Mouse (Mus musculus): ENCODE measurements at regions not wholly inside any gene's neighbourhood (a gene's known extent, or its start where the extent isn't known, plus 50 kb on each side); places are given as distances from the start of the nearest gene placed in this dataset.
"Not testable (repeated sequence)": the region's sequence is repeated elsewhere in the genome, so short reads cannot be mapped to it uniquely, and the experiment has no call there.

- DNase-seq = peak; percentile 22
Measured at GRCm38 (mm10) chr13:79765437-79765838, 1117.7 kb upstream of the Arrdc3 start.

- no peak for DNase-seq
Measured at GRCm38 (mm10) chr13:79784991-79785666, 1098.1 kb upstream of the Arrdc3 start.

- DNase-seq = no peak
Measured at GRCm38 (mm10) chr13:79801591-79801990, 1081.6 kb upstream of the Arrdc3 start.

GRCm38 (mm10) chr13:79835592-79835991, 1047.6 kb upstream of the Arrdc3 start:
- DNase-seq = no peak

DNA sequence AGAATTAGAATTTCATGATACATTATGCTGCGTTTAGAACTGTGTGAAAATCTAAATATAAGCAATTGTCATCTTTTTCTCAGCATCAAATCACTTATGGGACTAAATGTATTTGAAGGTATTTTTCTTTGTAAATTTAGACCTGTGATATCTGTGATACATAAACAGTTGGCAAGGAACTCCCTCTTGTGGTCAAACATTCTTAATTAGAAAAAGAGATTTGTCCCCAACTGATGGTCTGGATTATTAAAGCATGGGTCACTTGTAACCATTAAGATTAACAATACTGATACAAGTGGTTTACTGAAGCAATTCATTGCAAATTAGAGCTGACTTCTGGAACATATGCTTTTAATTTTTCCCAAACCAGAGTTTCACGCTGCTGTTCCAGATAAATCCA, 1038.4 kb upstream of the Arrdc3 start:
- peak; percentile 45 for DNase-seq

DNA sequence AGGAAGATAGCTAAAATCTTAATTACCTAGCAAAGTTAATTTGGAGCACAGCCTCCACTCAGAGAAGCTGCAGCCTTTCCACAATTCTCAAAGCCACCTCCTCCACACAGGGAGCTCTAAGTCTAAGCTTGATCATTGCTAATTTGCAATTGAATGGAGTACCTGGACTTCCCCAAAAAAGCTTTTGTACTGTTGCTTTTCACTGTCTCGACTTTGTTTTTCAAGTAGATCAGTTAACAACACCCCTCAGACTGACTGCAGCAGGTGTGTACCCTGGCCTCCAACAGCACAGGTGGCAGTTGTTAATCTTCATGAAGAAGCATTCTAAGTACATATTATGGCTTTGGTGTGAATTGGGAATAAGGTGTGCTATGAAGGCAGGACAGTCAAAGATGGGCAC, 1015.7 kb upstream of the Arrdc3 start:
- not testable (repeated sequence) for DNase-seq

DNA sequence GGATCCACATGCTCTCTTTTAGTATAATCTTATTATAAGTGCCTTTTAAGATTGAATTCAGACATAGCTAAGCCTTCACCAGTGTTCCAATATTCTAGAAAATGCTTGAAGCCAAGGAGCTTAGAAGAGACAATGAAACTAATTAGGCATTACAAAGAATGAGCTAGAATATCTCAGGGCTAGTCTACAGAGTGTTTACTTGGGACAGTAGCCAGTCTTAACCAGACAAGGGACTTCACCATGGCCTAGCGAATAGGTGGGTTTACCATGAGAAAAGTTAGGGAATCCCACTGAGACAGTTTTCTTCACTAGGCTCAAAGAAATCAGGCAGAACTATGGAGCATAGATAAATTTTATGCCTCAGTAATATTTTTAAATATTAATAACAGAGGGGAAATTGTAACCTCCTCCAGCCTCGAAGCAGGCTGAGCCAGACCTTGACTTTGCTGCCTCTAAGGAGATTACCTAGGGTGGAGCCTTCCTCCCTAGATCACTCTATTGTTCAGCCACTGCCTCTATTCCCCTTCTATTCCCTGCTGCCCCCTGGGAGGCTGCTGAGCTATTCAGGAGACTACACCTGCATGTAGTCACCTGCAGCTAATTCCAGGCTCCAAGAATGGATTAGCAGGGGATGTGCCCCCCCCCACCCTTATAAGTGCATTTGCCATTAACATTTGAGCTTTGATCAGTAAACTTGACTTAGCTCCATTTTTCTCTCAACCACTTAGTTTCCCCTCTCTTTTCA, 1014.5 kb upstream of the Arrdc3 start:
- DNase-seq = no peak

DNA sequence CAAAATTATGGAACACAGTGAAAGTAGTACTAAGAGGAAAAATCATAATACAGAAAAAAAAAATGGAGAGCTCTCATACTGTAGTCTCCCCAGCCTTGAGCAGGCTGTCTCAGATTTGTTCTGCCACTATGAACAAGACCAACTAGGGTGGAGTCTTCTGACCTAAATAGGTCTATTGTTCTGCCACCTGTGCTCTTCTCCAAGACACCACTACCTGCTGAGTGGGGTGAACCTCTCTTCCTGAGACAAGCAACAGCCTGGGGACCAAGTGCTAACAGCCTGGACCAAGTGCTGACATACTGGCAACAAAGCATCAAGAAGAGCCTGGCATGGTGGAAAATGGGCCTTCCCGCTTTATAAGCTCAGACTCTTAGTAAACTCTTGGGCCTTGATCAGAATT, 1003.0 kb upstream of the Arrdc3 start:
- DNase-seq = no peak

- DNase-seq = no peak
Measured at GRCm38 (mm10) chr13:79885959-79886358, 997.2 kb upstream of the Arrdc3 start.

GRCm38 (mm10) chr13:79886361-79886760, 996.8 kb upstream of the Arrdc3 start:
- no peak for DNase-seq
